Mouse (Mus musculus) gastrocnemius, adult 2 months (tissue): Measurements from ENCODE around the gene 6820408C15Rik. TPM values are rescaled to one million over a fixed set of nuclear protein-coding genes. Genes with fewer than 3 reads are reported as not detected.

Experiments used
- DNase-seq: peaks from one replicate; pipeline ENCODE4 v3.0.0; 2022
- H3K27ac ChIP-seq: fragments of 200-600 bp; 2 replicates; pipeline ENCODE4 v1.8.1; 2022; ENCODE audit warnings: mild to moderate bottlenecking
- H3K4me3 ChIP-seq: fragments of 200-600 bp; 2 replicates; pipeline ENCODE4 v1.8.1; 2022; ENCODE audit warnings: mild to moderate bottlenecking, moderate library complexity
- CTCF ChIP-seq: fragments of 200-600 bp; IDR thresholded peaks from 2 replicates; pipeline ENCODE4 v1.8.1; 2022; ENCODE audit warnings: antibody characterized with exemption, mild to moderate bottlenecking, moderate library complexity
- intact Hi-C: fragments of 180-260 bp; cut with DNase I; formaldehyde crosslinking; loops from one replicate; pipeline ENCODE4 v1.15.1; 2025
- total RNA-seq, 2 experiments: library from RNA; stranded (reverse); gene quantifications; 2 replicates each; pipeline ENCODE4 v1.2.3; 2021

The 6820408C15Rik gene
- total RNA-seq, 2 experiments from 2014 or later, result not detected

GRCm38 (mm10) chr2:152396110-152397003 is 19.0 kb upstream of the 6820408C15Rik start:
- peak; percentile 80 for DNase-seq
- Histone ChIP-seq H3K27ac (peak overlapping the region; percentile 72), H3K4me3 (peak overlapping the region; percentile 86)
- intact Hi-C loops, result no loop called here
- peak; percentile 30; the same call in 1 of the 2 replicates for TF ChIP-seq CTCF

- intact Hi-C loops, result no loop called here
- TF ChIP-seq CTCF, result peak; percentile 13; the same call in 1 of the 2 replicates
- Histone ChIP-seq H3K27ac (peak overlapping the region; percentile 72), H3K4me3 (peak overlapping the region; percentile 86)
- peak; percentile 84 for DNase-seq
Measured at GRCm38 (mm10) chr2:152397004-152397589, 18.3 kb upstream of the 6820408C15Rik start.

GRCm38 (mm10) chr2:152397680-152398435 is 17.5 kb upstream of the 6820408C15Rik start, which contains the start of gene Sox12:
Sox12 (minus strand) TSS chr2:152398063.
- intact Hi-C loops, result no loop called here
- H3K27ac ChIP-seq, result peak within 1 kb of the TSS; percentile 82
- H3K4me3 ChIP-seq, result peak within 1 kb of the TSS; percentile 86

GRCm38 (mm10) chr2:152398691-152399090 is 16.7 kb upstream of the 6820408C15Rik start:
- intact Hi-C loops, result no loop called here
- peak; percentile 95 for DNase-seq
- TF ChIP-seq CTCF, result no peak; the same call in 1 of the 2 replicates
- peak overlapping the region; percentile 82 for H3K27ac ChIP-seq
- H3K4me3 ChIP-seq, result peak overlapping the region; percentile 86

More at GRCm38 (mm10) chr2:152397680-152398435, 17.5 kb upstream of the 6820408C15Rik start, which contains the start of gene Sox12:
- TF ChIP-seq CTCF, result no peak
- DNase-seq, result peak; percentile 96

- intact Hi-C loops, result no loop called here
- no peak for DNase-seq
- Histone ChIP-seq H3K4me3 (peak overlapping the region; percentile 86), H3K27ac (peak overlapping the region; percentile 46; the same call in 1 of the 2 replicates)
- no peak for TF ChIP-seq CTCF
Measured at GRCm38 (mm10) chr2:152399122-152399542, 16.3 kb upstream of the 6820408C15Rik start.

- intact Hi-C loops, result no loop called here
- Histone ChIP-seq H3K4me3 (peak overlapping the region; percentile 68), H3K27ac (no peak overlapping the region; the same call in 1 of the 2 replicates)
- TF ChIP-seq CTCF, result no peak
- DNase-seq, result peak; percentile 95
Measured at GRCm38 (mm10) chr2:152406126-152406525, 9.3 kb upstream of the 6820408C15Rik start.

GRCm38 (mm10) chr2:152409781-152410180 is 5.6 kb upstream of the 6820408C15Rik start:
- H3K27ac ChIP-seq, result no peak overlapping the region
- intact Hi-C loops, result no loop called here
- DNase-seq, result no peak
- H3K4me3 ChIP-seq, result no peak overlapping the region
- no peak for TF ChIP-seq CTCF

- peak overlapping the region; percentile 49 for H3K4me3 ChIP-seq
- no peak for TF ChIP-seq CTCF
- peak overlapping the region; percentile 68 for H3K27ac ChIP-seq
- DNase-seq, result peak; percentile 70
- intact Hi-C loops, result no loop called here
Measured at GRCm38 (mm10) chr2:152410971-152411371, 4.4 kb upstream of the 6820408C15Rik start.

- DNase-seq, result no peak
- Histone ChIP-seq H3K27ac (peak overlapping the region; percentile 68; the same call in 1 of the 2 replicates), H3K4me3 (peak overlapping the region; percentile 49)
- intact Hi-C loops, result no loop called here
- no peak for TF ChIP-seq CTCF
Measured at GRCm38 (mm10) chr2:152411471-152411870, 3.9 kb upstream of the 6820408C15Rik start.

- DNase-seq, result no peak
- peak overlapping the region; percentile 85 for H3K4me3 ChIP-seq
- no peak for TF ChIP-seq CTCF
- intact Hi-C loops, result no loop called here
- no peak overlapping the region for H3K27ac ChIP-seq
Measured at GRCm38 (mm10) chr2:152412526-152413157, 2.7 kb upstream of the 6820408C15Rik start.

- DNase-seq, result no peak
- peak overlapping the region; percentile 85 for H3K4me3 ChIP-seq
- intact Hi-C loops, result no loop called here
- H3K27ac ChIP-seq, result peak overlapping the region; percentile 88
- no peak for TF ChIP-seq CTCF
Measured at GRCm38 (mm10) chr2:152413158-152413764, 2.1 kb upstream of the 6820408C15Rik start.
